Mouse (Mus musculus): Measurements from ENCODE around the gene Tbk1. TPM values are rescaled to one million over a fixed set of nuclear protein-coding genes. Genes with fewer than 3 reads are reported as not detected.

Gene Tbk1
- polyA plus RNA-seq, 1 experiment, result 14.8 TPM

- Histone ChIP-seq H3K4me3 (ENCODE audit: insufficient read depth, low read depth, low read length) (no peak overlapping the region), H3K4me1 (ENCODE audit: control insufficient read depth, insufficient read depth, low read length) (no peaks in the 10 kb centered on the region), H3K27me3 (replicated peaks; ENCODE audit: control insufficient read depth, insufficient read depth, low read length) (no peaks in the 10 kb centered on the region), H3K36me3 (ENCODE audit: control insufficient read depth, insufficient read depth, low read length) (no peaks in the 10 kb centered on the region), H3K27ac (ENCODE audit: insufficient read depth, low read depth, low read length) (no peak overlapping the region)
- 67% methylated on average over 5 of the region's 5 CpGs for WGBS
- no peak for DNase-seq
- TF ChIP-seq CTCF (conservative IDR thresholded peaks at IDR 0.05; ENCODE audit: insufficient read depth, insufficient read length, low read depth, low read length) (no peak), POLR2A (IDR thresholded peaks at IDR 0.05; ENCODE audit: low read depth, low read length) (no peak)
Measured at GRCm38 (mm10) chr10:121531541-121531940, 55.0 kb downstream of the Tbk1 start.

DNA sequence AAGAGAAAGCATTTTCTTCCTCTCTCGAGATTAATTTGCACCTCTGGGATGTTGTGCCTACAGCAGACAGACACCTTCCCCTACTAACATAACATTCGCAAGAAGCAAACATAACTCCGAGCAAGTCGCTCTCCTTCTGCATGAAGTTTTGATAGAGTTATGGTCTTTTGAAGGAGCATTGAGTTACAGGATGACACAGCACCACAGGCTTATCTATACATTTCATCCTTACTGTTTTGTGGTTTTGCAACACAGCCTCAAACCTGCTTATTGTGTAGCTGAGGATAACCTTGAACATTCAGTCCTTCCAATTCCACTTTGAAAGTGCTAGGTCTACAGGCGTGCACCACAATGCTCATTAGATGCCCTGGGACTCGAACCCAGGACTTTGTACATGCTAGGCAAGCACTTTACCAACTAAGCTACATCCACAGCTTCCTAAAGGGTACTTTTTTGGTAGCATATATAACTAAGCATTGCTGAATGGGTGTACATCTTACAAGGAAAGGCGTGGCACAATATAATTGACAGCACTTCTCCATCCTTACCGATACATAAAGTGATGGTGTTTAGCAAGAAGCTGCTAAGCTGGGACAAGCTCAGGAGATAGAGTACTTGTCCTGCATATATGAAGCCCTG, 56.1 kb downstream of the Tbk1 start:
- H3K36me3 ChIP-seq (ENCODE audit: control insufficient read depth, insufficient read depth, low read length), result no peaks in the 10 kb centered on the region

DNA sequence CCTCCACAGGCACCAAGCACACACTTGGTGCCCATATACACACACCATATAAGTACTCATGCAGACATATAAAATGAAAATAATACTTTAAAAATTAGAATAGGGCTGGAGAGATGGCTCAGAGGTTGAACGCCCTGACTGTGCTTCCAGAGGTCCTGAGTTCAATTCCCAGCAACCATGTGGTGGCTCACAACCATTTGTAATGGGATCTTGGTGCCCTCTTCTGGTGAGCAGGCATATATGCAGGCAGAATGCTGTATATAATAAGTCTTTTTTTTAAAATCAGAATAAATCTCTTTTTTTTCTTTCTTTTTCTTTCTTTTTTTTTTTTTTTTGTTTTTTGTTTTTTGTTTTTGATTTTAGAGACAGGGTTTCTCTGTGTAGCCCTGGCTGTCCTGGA, 57.3 kb downstream of the Tbk1 start:
- 92% methylated on average over 1 of the region's 1 CpGs for WGBS
- Histone ChIP-seq H3K27me3 (replicated peaks; ENCODE audit: control insufficient read depth, insufficient read depth, low read length) (no peaks in the 10 kb centered on the region), H3K4me1 (ENCODE audit: control insufficient read depth, insufficient read depth, low read length) (no peaks in the 10 kb centered on the region), H3K4me3 (ENCODE audit: insufficient read depth, low read depth, low read length) (no peak overlapping the region), H3K27ac (ENCODE audit: insufficient read depth, low read depth, low read length) (no peak overlapping the region), H3K36me3 (ENCODE audit: control insufficient read depth, insufficient read depth, low read length) (no peaks in the 10 kb centered on the region)
- DNase-seq, result no peak
- TF ChIP-seq CTCF (conservative IDR thresholded peaks at IDR 0.05; ENCODE audit: insufficient read depth, insufficient read length, low read depth, low read length) (no peak), POLR2A (IDR thresholded peaks at IDR 0.05; ENCODE audit: low read depth, low read length) (no peak)

More for the DNA sequence above, 56.1 kb downstream of the Tbk1 start:
- no peaks in the 10 kb centered on the region for H3K4me1 ChIP-seq (ENCODE audit: control insufficient read depth, insufficient read depth, low read length)
- TF ChIP-seq POLR2A (IDR thresholded peaks at IDR 0.05; ENCODE audit: low read depth, low read length), result no peak
- TF ChIP-seq CTCF (conservative IDR thresholded peaks at IDR 0.05; ENCODE audit: insufficient read depth, insufficient read length, low read depth, low read length), result no peak
- 84% methylated on average over 8 of the region's 8 CpGs for WGBS
- H3K27ac ChIP-seq (ENCODE audit: insufficient read depth, low read depth, low read length), result no peak overlapping the region
- no peak overlapping the region for H3K4me3 ChIP-seq (ENCODE audit: insufficient read depth, low read depth, low read length)
- no peak for DNase-seq
- H3K27me3 ChIP-seq (replicated peaks; ENCODE audit: control insufficient read depth, insufficient read depth, low read length), result no peaks in the 10 kb centered on the region

DNA sequence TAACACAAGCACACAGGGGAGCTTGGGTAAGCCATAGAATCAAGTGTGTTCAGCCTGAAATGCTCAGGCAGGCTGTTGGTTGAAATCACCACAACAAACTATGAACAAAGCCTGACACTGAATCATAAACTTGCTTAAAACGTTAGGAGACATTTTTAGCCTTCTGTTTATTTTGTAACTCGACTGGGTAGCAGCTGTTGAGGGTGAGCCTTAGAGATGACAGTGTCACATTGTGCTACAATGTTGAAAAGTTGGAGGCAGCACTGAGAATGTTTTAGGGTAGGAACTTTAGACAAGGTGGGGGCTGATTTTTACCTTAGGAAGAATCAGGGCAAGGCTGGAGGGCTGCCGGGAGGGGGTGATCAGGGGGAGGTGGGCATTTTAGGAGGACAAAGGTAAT, 58.1 kb downstream of the Tbk1 start:
- Histone ChIP-seq H3K27me3 (replicated peaks; ENCODE audit: control insufficient read depth, insufficient read depth, low read length) (no peaks in the 10 kb centered on the region), H3K36me3 (ENCODE audit: control insufficient read depth, insufficient read depth, low read length) (no peaks in the 10 kb centered on the region), H3K4me3 (ENCODE audit: insufficient read depth, low read depth, low read length) (no peak overlapping the region), H3K4me1 (ENCODE audit: control insufficient read depth, insufficient read depth, low read length) (no peaks in the 10 kb centered on the region), H3K27ac (ENCODE audit: insufficient read depth, low read depth, low read length) (no peak overlapping the region)
- TF ChIP-seq POLR2A (IDR thresholded peaks at IDR 0.05; ENCODE audit: low read depth, low read length) (no peak), CTCF (conservative IDR thresholded peaks at IDR 0.05; ENCODE audit: insufficient read depth, insufficient read length, low read depth, low read length) (no peak)
- no peak for DNase-seq
- WGBS, result 49% methylated on average over 3 of the region's 3 CpGs

- 89% methylated on average over 6 of the region's 6 CpGs for WGBS
- Histone ChIP-seq H3K27me3 (replicated peaks; ENCODE audit: control insufficient read depth, insufficient read depth, low read length) (no peaks in the 10 kb centered on the region), H3K4me1 (ENCODE audit: control insufficient read depth, insufficient read depth, low read length) (no peaks in the 10 kb centered on the region), H3K36me3 (ENCODE audit: control insufficient read depth, insufficient read depth, low read length) (no peaks in the 10 kb centered on the region), H3K27ac (ENCODE audit: insufficient read depth, low read depth, low read length) (no peak overlapping the region), H3K4me3 (ENCODE audit: insufficient read depth, low read depth, low read length) (no peak overlapping the region)
- no peak for DNase-seq
- TF ChIP-seq CTCF (conservative IDR thresholded peaks at IDR 0.05; ENCODE audit: insufficient read depth, insufficient read length, low read depth, low read length) (no peak), POLR2A (IDR thresholded peaks at IDR 0.05; ENCODE audit: low read depth, low read length) (no peak)
Measured at GRCm38 (mm10) chr10:121527114-121527513, 59.5 kb downstream of the Tbk1 start.

DNA sequence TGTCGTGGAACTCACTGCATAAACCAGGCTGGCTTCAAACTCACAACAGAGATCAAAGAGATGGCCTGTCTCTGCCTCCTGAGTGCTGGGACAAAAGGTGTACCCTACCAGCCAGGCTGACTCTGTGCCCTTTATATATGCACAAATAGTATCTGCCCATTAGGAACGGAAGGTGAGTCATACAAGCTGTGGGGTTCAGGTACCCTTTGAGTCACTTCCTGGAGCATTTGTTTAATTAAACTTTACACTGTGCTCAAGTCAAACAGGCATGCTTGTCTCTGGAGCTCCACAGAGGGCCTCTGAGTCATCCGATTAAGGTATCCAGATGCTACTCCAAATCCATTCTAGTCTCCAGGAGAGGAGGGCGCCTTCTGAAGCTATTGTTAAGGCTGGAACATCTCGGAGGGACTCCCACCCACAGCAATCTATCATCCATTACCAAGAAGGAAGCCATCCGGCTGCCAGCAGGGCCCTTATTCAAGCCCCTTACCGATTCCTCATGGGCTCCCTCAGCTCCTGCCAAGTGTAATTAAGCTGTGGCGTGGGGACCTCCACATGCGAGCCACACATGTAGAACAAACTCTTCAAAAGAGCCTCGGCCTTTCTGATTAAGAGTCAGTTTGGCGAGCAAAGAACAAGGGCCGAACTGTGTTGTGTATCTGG, 65.5 kb downstream of the Tbk1 start:
- Histone ChIP-seq H3K27ac (ENCODE audit: insufficient read depth, low read depth, low read length) (no peak overlapping the region), H3K4me3 (ENCODE audit: insufficient read depth, low read depth, low read length) (no peak overlapping the region), H3K36me3 (ENCODE audit: control insufficient read depth, insufficient read depth, low read length) (no peaks in the 10 kb centered on the region), H3K27me3 (replicated peaks; ENCODE audit: control insufficient read depth, insufficient read depth, low read length) (no peaks in the 10 kb centered on the region), H3K4me1 (ENCODE audit: control insufficient read depth, insufficient read depth, low read length) (no peaks in the 10 kb centered on the region)
- DNase-seq, result no peak
- TF ChIP-seq CTCF (conservative IDR thresholded peaks at IDR 0.05; ENCODE audit: insufficient read depth, insufficient read length, low read depth, low read length) (no peak), POLR2A (IDR thresholded peaks at IDR 0.05; ENCODE audit: low read depth, low read length) (no peak)
- 62% methylated on average over 12 of the region's 12 CpGs for WGBS

- Histone ChIP-seq H3K27me3 (replicated peaks; ENCODE audit: control insufficient read depth, insufficient read depth, low read length) (no peaks in the 10 kb centered on the region), H3K27ac (ENCODE audit: insufficient read depth, low read depth, low read length) (no peak overlapping the region), H3K36me3 (ENCODE audit: control insufficient read depth, insufficient read depth, low read length) (no peaks in the 10 kb centered on the region), H3K4me1 (ENCODE audit: control insufficient read depth, insufficient read depth, low read length) (no peaks in the 10 kb centered on the region), H3K4me3 (ENCODE audit: insufficient read depth, low read depth, low read length) (no peak overlapping the region)
- DNase-seq, result no peak
- TF ChIP-seq CTCF (conservative IDR thresholded peaks at IDR 0.05; ENCODE audit: insufficient read depth, insufficient read length, low read depth, low read length), result no peak
- TF ChIP-seq POLR2A (IDR thresholded peaks at IDR 0.05; ENCODE audit: low read depth, low read length), result no peak
- 41% methylated on average over 2 of the region's 2 CpGs for WGBS
Measured at GRCm38 (mm10) chr10:121519710-121520109, 66.9 kb downstream of the Tbk1 start.
